Mouse (Mus musculus) MEL (cell line): ENCODE results near the gene Vdac2. TPM values are rescaled to one million over a fixed set of nuclear protein-coding genes. Genes with fewer than 3 reads are reported as not detected.

ENCODE experiments used
- DNase-seq: peaks from one replicate; pipeline ENCODE4 v3.0.0; 2011; ENCODE audit warnings: low read depth, low spot score
- H3K27ac ChIP-seq: 2 replicates; pipeline ENCODE4 v1.5.1; 2012; ENCODE audit warnings: low read depth, mild to moderate bottlenecking, control low read depth, low read length, moderate library complexity; ENCODE audit not compliant: control insufficient read depth
- H3K27me3 ChIP-seq, 2 experiments: fragments of 150-350 bp in 1 of 2; sonication (generic) in 1 of 2; 2 replicates each; pipeline ENCODE4 v1.6.1; 2012; ENCODE audit warnings: low read length in 2 of 2, mild to moderate bottlenecking in 2 of 2, improper control_type of control experiment in 1 of 2, moderate library complexity in 1 of 2; ENCODE audit not compliant: insufficient read depth in 2 of 2, control insufficient read depth in 1 of 2
- H3K36me3 ChIP-seq, 2 experiments: 2 replicates each; pipeline ENCODE4 v1.6.1; 2012 to 2014; ENCODE audit warnings: low read length in 2 of 2, improper control_type of control experiment in 1 of 2, inconsistent platforms in 1 of 2, mild to moderate bottlenecking in 1 of 2; ENCODE audit not compliant: insufficient read depth in 2 of 2, control insufficient read depth in 1 of 2
- H3K4me1 ChIP-seq, 2 experiments: fragments of 150-350 bp in 1 of 2; sonication (generic) in 1 of 2; 2 replicates each; pipeline ENCODE4 v1.6.1; 2012; ENCODE audit warnings: low read length in 2 of 2, improper control_type of control experiment in 1 of 2, mild to moderate bottlenecking in 1 of 2; ENCODE audit not compliant: insufficient read depth in 2 of 2, control insufficient read depth in 1 of 2
- H3K4me3 ChIP-seq, 2 experiments: fragments of 150-350 bp in 1 of 2; sonication (generic) in 1 of 2; 2 replicates each; pipeline ENCODE4 v1.5.1; 2012; ENCODE audit warnings: low read depth in 2 of 2, low read length in 2 of 2, mild to moderate bottlenecking in 2 of 2, moderate library complexity in 2 of 2, control low read depth in 1 of 2, improper control_type of control experiment in 1 of 2; ENCODE audit not compliant: control insufficient read depth in 1 of 2, insufficient read depth in 1 of 2
- H3K79me2 ChIP-seq: 2 replicates; pipeline ENCODE4 v1.6.1; 2012; ENCODE audit warnings: mild to moderate bottlenecking, low read length, moderate library complexity; ENCODE audit not compliant: control insufficient read depth, poor library complexity, insufficient read depth
- H3K9ac ChIP-seq: 2 replicates; pipeline ENCODE4 v1.6.1; 2012; ENCODE audit warnings: low read depth, mild to moderate bottlenecking, control low read depth, low read length, moderate library complexity; ENCODE audit not compliant: control insufficient read depth, poor library complexity, severe bottlenecking
- H3K9me3 ChIP-seq: fragments of 150-350 bp; sonication (generic); replicated peaks from 2 replicates; pipeline ENCODE4 v1.6.1; 2012; ENCODE audit warnings: mild to moderate bottlenecking, low read length, improper control_type of control experiment, moderate library complexity; ENCODE audit not compliant: insufficient read depth
- BHLHE40 ChIP-seq: IDR thresholded peaks from 2 replicates; pipeline ENCODE4 v1.6.1; 2012; ENCODE audit warnings: low read depth, mild to moderate bottlenecking, inconsistent platforms, low read length, improper control_type of control experiment, borderline replicate concordance
- CHD1 ChIP-seq: IDR thresholded peaks from 2 replicates; pipeline ENCODE4 v1.6.1; 2012; ENCODE audit warnings: low read depth, mild to moderate bottlenecking, inconsistent platforms, low read length, improper control_type of control experiment
- CHD2 ChIP-seq: IDR thresholded peaks from 2 replicates; pipeline ENCODE4 v1.6.1; 2011; ENCODE audit warnings: low read length, improper control_type of control experiment
- CTCF ChIP-seq, 3 experiments: IDR thresholded peaks in 2 of 3; conservative IDR thresholded peaks in 1 of 3; 2 replicates each; pipeline ENCODE4 v1.5.1; 2011 to 2012; ENCODE audit warnings: low read length in 3 of 3, low read depth in 2 of 3, mild to moderate bottlenecking in 2 of 3, improper control_type of control experiment in 1 of 3, inconsistent platforms in 1 of 3, mixed read lengths in 1 of 3, moderate library complexity in 1 of 3; ENCODE audit not compliant: control insufficient read depth in 1 of 3, insufficient read depth in 1 of 3, poor library complexity in 1 of 3, severe bottlenecking in 1 of 3
- E2F4 ChIP-seq: IDR thresholded peaks from 2 replicates; pipeline ENCODE4 v1.6.1; 2011; ENCODE audit warnings: low read depth, low read length, improper control_type of control experiment, borderline replicate concordance
- ELF1 ChIP-seq: IDR thresholded peaks from 2 replicates; pipeline ENCODE4 v1.6.1; 2014; ENCODE audit warnings: low read depth, mild to moderate bottlenecking, inconsistent platforms, low read length, improper control_type of control experiment, moderate library complexity
- ETS1 ChIP-seq: IDR thresholded peaks from 2 replicates; pipeline ENCODE4 v1.6.1; 2012; ENCODE audit warnings: low read depth, mild to moderate bottlenecking, inconsistent platforms, low read length, improper control_type of control experiment, moderate library complexity
- GABPA ChIP-seq: IDR thresholded peaks from 2 replicates; pipeline ENCODE4 v1.6.1; 2012; ENCODE audit warnings: low read depth, mild to moderate bottlenecking, inconsistent platforms, low read length, improper control_type of control experiment, moderate library complexity
- GATA1 ChIP-seq: IDR thresholded peaks from 2 replicates; pipeline ENCODE4 v1.6.1; 2011; ENCODE audit warnings: low read depth, low read length, improper control_type of control experiment
- HCFC1 ChIP-seq: IDR thresholded peaks from 2 replicates; pipeline ENCODE4 v1.6.1; 2012; ENCODE audit warnings: low read depth, mild to moderate bottlenecking, inconsistent platforms, low read length, improper control_type of control experiment, moderate library complexity
- JUND ChIP-seq: IDR thresholded peaks from 2 replicates; pipeline ENCODE4 v1.6.1; 2011; ENCODE audit warnings: low read depth, mild to moderate bottlenecking, improper control_type of control experiment, low read length
- KAT2A ChIP-seq: conservative IDR thresholded peaks from 2 replicates; pipeline ENCODE4 v1.6.1; 2012; ENCODE audit warnings: low read depth, low read length, improper control_type of control experiment, inconsistent platforms
- MAFK ChIP-seq: IDR thresholded peaks from 2 replicates; pipeline ENCODE4 v1.6.1; 2011; ENCODE audit warnings: low read depth, mild to moderate bottlenecking, low read length, improper control_type of control experiment, borderline replicate concordance
- MAX ChIP-seq: IDR thresholded peaks from 2 replicates; pipeline ENCODE4 v1.6.1; 2011; ENCODE audit warnings: low read length, improper control_type of control experiment
- MAZ ChIP-seq: IDR thresholded peaks from 2 replicates; pipeline ENCODE4 v1.6.1; 2012; ENCODE audit warnings: low read depth, mild to moderate bottlenecking, inconsistent platforms, low read length, improper control_type of control experiment
- MEF2A ChIP-seq: IDR thresholded peaks from 2 replicates; pipeline ENCODE4 v1.6.1; 2014; ENCODE audit warnings: low read depth, mild to moderate bottlenecking, inconsistent platforms, low read length, improper control_type of control experiment; ENCODE audit not compliant: poor library complexity, insufficient replicate concordance, severe bottlenecking; ENCODE audit errors: extremely low read depth
- MXI1 ChIP-seq: IDR thresholded peaks from 2 replicates; pipeline ENCODE4 v1.6.1; 2011; ENCODE audit warnings: mild to moderate bottlenecking, low read depth, low read length, improper control_type of control experiment
- MYB ChIP-seq: IDR thresholded peaks from 2 replicates; pipeline ENCODE4 v1.6.1; 2011; ENCODE audit warnings: mild to moderate bottlenecking, low read depth, low read length, improper control_type of control experiment
- MYC ChIP-seq: IDR thresholded peaks from 2 replicates; pipeline ENCODE4 v1.6.1; 2011; ENCODE audit warnings: low read depth, mild to moderate bottlenecking, low read length, improper control_type of control experiment, moderate library complexity
- NELFE ChIP-seq: IDR thresholded peaks from 2 replicates; pipeline ENCODE4 v1.6.1; 2011; ENCODE audit warnings: low read depth, low read length, improper control_type of control experiment
- NRF1 ChIP-seq: IDR thresholded peaks from 2 replicates; pipeline ENCODE4 v1.6.1; 2014; ENCODE audit warnings: low read depth, mild to moderate bottlenecking, inconsistent platforms, low read length, improper control_type of control experiment, moderate library complexity; ENCODE audit not compliant: poor library complexity, insufficient read depth, severe bottlenecking
- POLR2A ChIP-seq, 2 experiments: IDR thresholded peaks; 2 replicates each; pipeline ENCODE4 v1.6.1; 2011 to 2012; ENCODE audit warnings: low read length in 2 of 2, mild to moderate bottlenecking in 2 of 2, control low read depth in 1 of 2, improper control_type of control experiment in 1 of 2, low read depth in 1 of 2, moderate library complexity in 1 of 2; ENCODE audit not compliant: control insufficient read depth in 1 of 2, insufficient read depth in 1 of 2, poor library complexity in 1 of 2
- POLR2AphosphoS2 ChIP-seq: IDR thresholded peaks from 2 replicates; pipeline ENCODE4 v1.6.1; 2011; ENCODE audit warnings: low read length, improper control_type of control experiment
- POLR2AphosphoS5 ChIP-seq: IDR thresholded peaks from 2 replicates; pipeline ENCODE4 v1.6.1; 2012; ENCODE audit warnings: low read depth, borderline replicate concordance, mild to moderate bottlenecking, inconsistent platforms, low read length, moderate library complexity, mixed read lengths
- RAD21 ChIP-seq: IDR thresholded peaks from 2 replicates; pipeline ENCODE4 v1.6.1; 2011; ENCODE audit warnings: mild to moderate bottlenecking, low read depth, low read length, improper control_type of control experiment
- RCOR1 ChIP-seq: IDR thresholded peaks from 2 replicates; pipeline ENCODE4 v1.6.1; 2012; ENCODE audit warnings: low read depth, mild to moderate bottlenecking, inconsistent platforms, low read length, improper control_type of control experiment
- SIN3A ChIP-seq: IDR thresholded peaks from 2 replicates; pipeline ENCODE4 v1.6.1; 2012; ENCODE audit warnings: low read length, improper control_type of control experiment, inconsistent platforms
- SMC3 ChIP-seq: IDR thresholded peaks from 2 replicates; pipeline ENCODE4 v1.6.1; 2011; ENCODE audit warnings: low read depth, low read length, improper control_type of control experiment
- TAL1 ChIP-seq: IDR thresholded peaks from 2 replicates; pipeline ENCODE4 v1.6.1; 2012; ENCODE audit warnings: mild to moderate bottlenecking, inconsistent platforms, low read length, moderate library complexity, mixed read lengths
- TBP ChIP-seq: IDR thresholded peaks from 2 replicates; pipeline ENCODE4 v1.8.0; 2011; ENCODE audit warnings: low read depth, low read length, improper control_type of control experiment
- TCF12 ChIP-seq: IDR thresholded peaks from 2 replicates; pipeline ENCODE4 v1.6.1; 2014; ENCODE audit warnings: low read depth, mild to moderate bottlenecking, inconsistent platforms, low read length, improper control_type of control experiment, moderate library complexity
- UBTF ChIP-seq: IDR thresholded peaks from 2 replicates; pipeline ENCODE4 v1.6.1; 2012; ENCODE audit warnings: low read depth, mild to moderate bottlenecking, inconsistent platforms, low read length, improper control_type of control experiment, moderate library complexity, borderline replicate concordance; ENCODE audit not compliant: insufficient read depth
- USF1 ChIP-seq: IDR thresholded peaks from 2 replicates; pipeline ENCODE4 v1.6.1; 2014; ENCODE audit warnings: low read depth, mild to moderate bottlenecking, inconsistent platforms, low read length, improper control_type of control experiment, moderate library complexity
- USF2 ChIP-seq, 2 experiments: IDR thresholded peaks; 2 replicates each; pipeline ENCODE4 v1.6.1; 2011 to 2012; ENCODE audit warnings: improper control_type of control experiment in 2 of 2, low read length in 2 of 2, borderline replicate concordance in 1 of 2, inconsistent platforms in 1 of 2, low read depth in 1 of 2, mild to moderate bottlenecking in 1 of 2; ENCODE audit not compliant: insufficient read depth in 1 of 2
- ZC3H11A ChIP-seq: IDR thresholded peaks from 2 replicates; pipeline ENCODE4 v1.6.1; 2012; ENCODE audit warnings: low read depth, mild to moderate bottlenecking, inconsistent platforms, low read length, improper control_type of control experiment
- ZKSCAN1 ChIP-seq: IDR thresholded peaks from 2 replicates; pipeline ENCODE4 v1.6.1; 2012; ENCODE audit warnings: low read depth, mild to moderate bottlenecking, inconsistent platforms, low read length, improper control_type of control experiment, moderate library complexity
- ZMIZ1 ChIP-seq: IDR thresholded peaks from 2 replicates; pipeline ENCODE4 v1.6.1; 2012; ENCODE audit warnings: low read depth, mild to moderate bottlenecking, inconsistent platforms, low read length, improper control_type of control experiment, moderate library complexity
- ZNF384 ChIP-seq: IDR thresholded peaks from 2 replicates; pipeline ENCODE4 v1.6.1; 2012; ENCODE audit warnings: low read depth, mild to moderate bottlenecking, inconsistent platforms, low read length, improper control_type of control experiment
- polyA plus RNA-seq, 2 experiments: library from polyadenylated mRNA; stranded (reverse) in 1 of 2; unstranded in 1 of 2; fragments of >175 nt in 1 of 2; fragments of >200 nt in 1 of 2; gene quantifications; 2 replicates each; pipeline versions ENCODE4 v1.2.1 to v1.2.4; 2012; ENCODE audit warnings: low replicate concordance in 2 of 2, low read depth in 1 of 2; ENCODE audit not compliant: insufficient read length in 2 of 2, insufficient read depth in 1 of 2, missing spikeins in 1 of 2
- total RNA-seq: library from RNA; depleted of rRNA; stranded (reverse); fragments of 300-350 nt; gene quantifications from 2 replicates; pipeline ENCODE4 v1.2.3, GENCODE M21; 2012

Gene Vdac2
- total and polyA plus RNA-seq, 3 experiments, result 74.9 to 327 (median 247) TPM

- peaks cover 0 to 26% of the 10 kb centered on the region in 2 experiments; a peak in 2 of 4 replicates for H3K36me3 ChIP-seq
- no peaks in the 10 kb centered on the region for H3K79me2 ChIP-seq
- peak overlapping the region; percentile 84 for H3K27ac ChIP-seq
- peaks cover 14 to 43% of the 10 kb centered on the region in 2 experiments for H3K4me1 ChIP-seq
- no peaks in the 10 kb centered on the region for H3K9me3 ChIP-seq
- H3K4me3 ChIP-seq, result peak overlapping the region; percentile 32 to 45
- H3K27me3 ChIP-seq, result no peaks in the 10 kb centered on the region
- DNase-seq, result peak; percentile 89
- H3K9ac ChIP-seq, result peak overlapping the region; percentile 70
- TF ChIP-seq E2F4 (no peak), MYB (no peak), SIN3A (peak; percentile 40), GABPA (no peak), ZKSCAN1 (no peak), MEF2A (no peak), ELF1 (no peak), USF1 (no peak), RCOR1 (no peak), GATA1 (no peak), UBTF (no peak), TBP (no peak), CHD2 (no peak), KAT2A (no peak; the same call in 1 of the 2 replicates), MAFK (no peak), ZC3H11A (no peak), ETS1 (0 out of 2 replicates have a peak, but pooled peaks have one; percentile 16), NRF1 (no peak), TCF12 (peak; percentile 22; the same call in 1 of the 2 replicates), TAL1 (no peak), USF2 (IDR thresholded peaks at IDR 0.05; ENCODE audit: borderline replicate concordance in 1 of 2, insufficient read depth in 1 of 2, low read depth in 1 of 2, low read length in 2 of 2) (no peak), CTCF (IDR thresholded peaks at IDR 0.05 in 2 of 3, conservative IDR thresholded peaks at IDR 0.05 in 1 of 3; ENCODE audit: control insufficient read depth in 1 of 3, insufficient read depth in 1 of 3, low read depth in 2 of 3, low read length in 3 of 3, poor library complexity in 1 of 3, severe bottlenecking in 1 of 3) (no peak), MXI1 (peak; percentile 13; the same call in 1 of the 2 replicates), MYC (no peak), HCFC1 (no peak), BHLHE40 (no peak), POLR2AphosphoS2 (peak; percentile 44; the same call in 1 of the 2 replicates), RAD21 (no peak), NELFE (peak; percentile 65), ZNF384 (peak; percentile 8; the same call in 1 of the 2 replicates), MAZ (0 out of 2 replicates have a peak, but pooled peaks have one; percentile 21), POLR2A (IDR thresholded peaks at IDR 0.05; ENCODE audit: control insufficient read depth in 1 of 2, insufficient read depth in 1 of 2, low read depth in 1 of 2, low read length in 2 of 2, poor library complexity in 1 of 2) (peak; percentile 65 to 73; a peak in 2 of 4 replicates), JUND (no peak), SMC3 (no peak), MAX (0 out of 2 replicates have a peak, but pooled peaks have one; percentile 27), CHD1 (no peak), ZMIZ1 (no peak), POLR2AphosphoS5 (no peak)
These were observed 13.7 kb upstream of the Vdac2 start for GRCm38 (mm10) chr14:21811301-21811700.
